Mouse (Mus musculus) liver, embryonic 14.5 days (tissue): ENCODE results near the gene Gphn.

Experiments
- CTCF ChIP-seq: IDR thresholded peaks from 2 replicates; pipeline ENCODE4 v1.5.1; 2016; ENCODE audit warnings: antibody characterized with exemption, low read depth, control low read depth
- EP300 ChIP-seq: IDR thresholded peaks from 2 replicates; pipeline ENCODE4 v1.6.1; 2016; ENCODE audit warnings: antibody characterized with exemption, low read depth

GRCm38 (mm10) chr12:78659718-78660304 lies 433.6 kb downstream of the Gphn start:
- 0 out of 2 replicates have a peak, but pooled peaks have one; percentile 9 for TF ChIP-seq EP300
- no peak for TF ChIP-seq CTCF
